In genomic region chr3:58112431-58112856, GRCm38 (mm10) we compare ENCODE assay signal across 14 mouse cellular contexts.
DNase-seq lines count a peak whose midpoint lies in the region; ATAC-seq lines count a peak whose summit lies in the region.
"Had no signal": no experiment of that assay in that cellular context is flagged by ENCODE, and none has a peak within 500 bp of the region (broad histone marks: within the 10 kb centered on the region; RNA-seq: fewer than 3 reads in every experiment).

No protein-coding gene starts in this region.

- DNase-seq in cerebellum, postnatal 14 days, result peak; percentile 33 to 35
- no peak for DNase-seq in cerebellum, postnatal 4 days (ENCODE audit: low spot score in 2 of 2)
- peak; percentile 20 for DNase-seq in embryo, embryonic 11 days
- peak; percentile 25 for DNase-seq in hindbrain, embryonic 10.5 days (ENCODE audit: low spot score)
- DNase-seq in urinary bladder, postnatal 25 days (ENCODE audit: low spot score), result no peak
- no peak for DNase-seq in kidney, postnatal 10 days
- DNase-seq in layer of hippocampus, adult 8-10 months (ENCODE audit: low spot score in 2 of 2), result no peak
- DNase-seq: adrenal gland, postnatal 36 days; cerebellum, adult 8-10 months; kidney, adult 2 months; lung, adult 2 months had no signal

- 64% methylated on average over 7 of the region's 7 CpGs for WGBS in hindbrain, embryonic 10.5 days
- 17% methylated on average over 7 of the region's 7 CpGs for WGBS in neural tube, embryonic 13.5 days

- no peaks in the 10 kb centered on the region for H3K36me3 ChIP-seq in hindbrain, embryonic 10.5 days
- H3K36me3 ChIP-seq in neural tube, embryonic 13.5 days, result no peaks in the 10 kb centered on the region
- H3K36me3 ChIP-seq: limb, embryonic 13.5 days had no signal

- H3K4me3 ChIP-seq in hindbrain, embryonic 10.5 days, result no peak overlapping the region
- no peak overlapping the region for H3K4me3 ChIP-seq in neural tube, embryonic 13.5 days
- H3K4me3 ChIP-seq: limb, embryonic 13.5 days had no signal

- no peaks in the 10 kb centered on the region for H3K27me3 ChIP-seq in hindbrain, embryonic 10.5 days (ENCODE audit: insufficient read depth, poor library complexity, severe bottlenecking)
- no peaks in the 10 kb centered on the region for H3K27me3 ChIP-seq in neural tube, embryonic 13.5 days
- H3K27me3 ChIP-seq: limb, embryonic 13.5 days had no signal

- 0 out of 2 replicates have a peak, but pooled peaks cover 8% of the 10 kb centered on the region for H3K4me1 ChIP-seq in hindbrain, embryonic 10.5 days (replicated peaks)
- peaks cover 7% of the 10 kb centered on the region for H3K4me1 ChIP-seq in neural tube, embryonic 13.5 days (replicated peaks)
- H3K4me1 ChIP-seq: limb, embryonic 13.5 days had no signal

- peak; percentile 43; the same call in 1 of the 2 replicates for ATAC-seq in neural tube, embryonic 13.5 days (ENCODE audit: low read depth)

- H3K27ac ChIP-seq in hindbrain, embryonic 10.5 days, result peak overlapping the region; percentile 30; the same call in 1 of the 2 replicates
- no peak overlapping the region; the same call in 1 of the 2 replicates for H3K27ac ChIP-seq in neural tube, embryonic 13.5 days (replicated peaks)
- H3K27ac ChIP-seq: limb, embryonic 13.5 days; stomach, postnatal 0 days had no signal

- no peak overlapping the region for H3K4me2 ChIP-seq in neural tube, embryonic 13.5 days
- H3K4me2 ChIP-seq: limb, embryonic 13.5 days had no signal

- H3K9ac ChIP-seq in neural tube, embryonic 13.5 days, result no peak overlapping the region
- H3K9ac ChIP-seq: limb, embryonic 13.5 days had no signal

- H3K9me3 ChIP-seq in hindbrain, embryonic 10.5 days, result no peaks in the 10 kb centered on the region
- no peaks in the 10 kb centered on the region for H3K9me3 ChIP-seq in neural tube, embryonic 13.5 days
- H3K9me3 ChIP-seq: limb, embryonic 13.5 days had no signal

Comparison
In these comparisons a context has a peak if more than half of its experiments do, and no peak if none do; other contexts are left out.
1. DNase-seq: peak in cerebellum, postnatal 14 days (2 of 2), embryo, embryonic 11 days (single experiment) and hindbrain, embryonic 10.5 days (single experiment); none in cerebellum, postnatal 4 days (0 of 2), urinary bladder, postnatal 25 days (single experiment), kidney, postnatal 10 days (single experiment) and layer of hippocampus, adult 8-10 months (0 of 2).